Mouse (Mus musculus): ENCODE measurements around the gene Syn3. TPM values are rescaled to one million over a fixed set of nuclear protein-coding genes. Genes with fewer than 3 reads are reported as not detected.

Syn3 gene
- polyA plus RNA-seq, 2 experiments: 0.11 to 0.14 TPM

DNA sequence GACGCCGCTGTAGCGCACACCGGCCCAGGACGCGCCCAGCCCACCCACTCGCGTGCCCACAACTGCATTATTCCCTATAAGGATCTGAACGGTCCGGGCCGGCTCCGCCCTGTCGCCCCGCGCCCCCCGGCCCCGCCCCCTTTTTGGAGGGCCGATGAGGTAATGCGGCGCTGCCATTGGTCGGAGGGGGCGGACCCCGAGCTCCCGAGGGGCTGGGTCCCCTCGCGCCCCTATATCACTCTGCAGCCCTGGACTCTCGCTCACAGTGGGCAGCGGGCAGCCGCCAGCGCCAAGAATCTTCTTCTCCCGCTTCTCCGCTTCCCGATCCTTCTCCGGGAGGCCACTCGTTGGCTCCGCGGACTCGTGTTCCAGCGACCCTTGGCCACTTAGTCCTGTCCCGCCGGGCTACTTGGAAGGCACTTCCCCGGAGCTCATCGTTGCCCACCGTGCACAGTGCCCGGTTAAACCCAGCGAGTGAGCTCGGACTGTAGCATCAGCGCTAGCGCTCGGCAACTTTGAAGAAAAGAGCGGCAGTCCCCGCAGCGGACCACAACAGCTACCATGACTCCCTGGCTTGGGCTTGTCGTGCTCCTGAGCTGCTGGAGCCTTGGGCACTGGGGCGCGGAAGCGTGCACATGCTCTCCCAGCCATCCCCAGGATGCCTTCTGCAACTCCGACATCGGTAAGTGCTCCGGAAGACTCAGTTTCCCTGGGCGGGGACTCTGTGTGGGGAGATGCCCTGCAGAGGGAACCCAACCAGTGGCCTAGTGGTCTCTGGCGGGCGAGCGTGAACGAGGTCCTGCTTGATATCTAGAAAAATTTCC is 198.2 kb downstream of the Syn3 start, which contains the start of gene Timp3:
Gene Timp3 (plus strand): TSS at position 80 of the 824 bp plus-strand sequence.
- H3K4me2 ChIP-seq (ENCODE audit: low read depth): peak within 1 kb of the TSS; percentile 72
- peaks cover 30% of the 10 kb centered on the region for H3K27me3 ChIP-seq (ENCODE audit: control insufficient read depth, insufficient read depth, low read length)
- DNase-seq (ENCODE audit: low read depth in 3 of 3, low spot score in 3 of 3) (no peak), ATAC-seq (ENCODE audit: insufficient read depth) (peak; percentile 32; the same call in 1 of the 2 replicates)
- H3K4me3 ChIP-seq (ENCODE audit: insufficient read depth in 1 of 2, low read depth in 2 of 2, low read length in 2 of 2): peak within 1 kb of the TSS; percentile 46 to 52
- peaks cover 0 to 3% of the 10 kb centered on the region in 2 experiments; a peak in 1 of 4 replicates for H3K4me1 ChIP-seq (replicated peaks; ENCODE audit: control insufficient read depth in 2 of 2, insufficient read depth in 2 of 2, low read length in 1 of 2)
- no peak for TF ChIP-seq CTCF (IDR thresholded peaks at IDR 0.05; ENCODE audit: low read depth)
- TF ChIP-seq EP300 (IDR thresholded peaks at IDR 0.05; ENCODE audit: low read depth): no peak
- H3K36me3 ChIP-seq (replicated peaks; ENCODE audit: control insufficient read depth, insufficient read depth, low read depth): no peaks in the 10 kb centered on the region
- WGBS (ENCODE audit: insufficient replicate concordance): under 1% methylated on average over 54 of the region's 65 CpGs
- H3K9me3 ChIP-seq (ENCODE audit: control insufficient read depth, low read length): no peaks in the 10 kb centered on the region
- H3K9ac ChIP-seq (replicated peaks): peak within 1 kb of the TSS; percentile 13
- H3K27ac ChIP-seq: no peak within 1 kb of the TSS

DNA sequence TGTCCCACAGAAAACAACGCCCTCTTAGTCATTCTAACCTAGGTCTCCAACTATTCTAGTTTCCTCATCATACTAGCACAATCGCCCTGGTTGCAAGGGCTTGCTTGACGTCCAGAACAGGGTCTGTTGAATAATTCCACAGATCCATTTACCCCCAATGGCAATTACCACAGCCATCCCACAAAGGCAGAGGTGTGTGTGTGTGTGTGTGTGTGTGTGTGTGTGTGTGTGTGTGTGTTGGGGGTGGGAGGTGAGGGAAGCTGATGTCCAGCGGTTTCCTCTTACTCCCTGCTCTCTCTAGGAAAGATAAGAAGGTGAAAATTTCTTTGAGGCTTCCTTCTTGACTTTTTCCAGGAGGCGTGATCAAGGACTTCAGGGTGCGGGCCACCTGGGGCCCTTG is 198.9 kb downstream of the Syn3 start:
- Histone ChIP-seq H3K9ac (replicated peaks) (no peak overlapping the region), H3K4me3 (ENCODE audit: insufficient read depth in 1 of 2, low read depth in 2 of 2, low read length in 2 of 2) (peak overlapping the region in 1 of 2 experiments; percentile 46; a peak in 1 of 4 replicates), H3K4me2 (ENCODE audit: low read depth) (peak overlapping the region; percentile 72), H3K4me1 (replicated peaks; ENCODE audit: control insufficient read depth in 2 of 2, insufficient read depth in 2 of 2, low read length in 1 of 2) (peaks cover 0 to 3% of the 10 kb centered on the region in 2 experiments; a peak in 1 of 4 replicates), H3K27me3 (ENCODE audit: control insufficient read depth, insufficient read depth, low read length) (peaks cover 30% of the 10 kb centered on the region), H3K36me3 (replicated peaks; ENCODE audit: control insufficient read depth, insufficient read depth, low read depth) (no peaks in the 10 kb centered on the region), H3K9me3 (ENCODE audit: control insufficient read depth, low read length) (no peaks in the 10 kb centered on the region), H3K27ac (no peak overlapping the region)
- WGBS (ENCODE audit: insufficient replicate concordance): 35% methylated on average over 6 of the region's 6 CpGs
- no peak for DNase-seq (ENCODE audit: low read depth in 3 of 3, low spot score in 3 of 3)
- ATAC-seq (ENCODE audit: insufficient read depth): no peak
- TF ChIP-seq EP300 (IDR thresholded peaks at IDR 0.05; ENCODE audit: low read depth) (no peak), CTCF (IDR thresholded peaks at IDR 0.05; ENCODE audit: low read depth) (no peak)

DNA sequence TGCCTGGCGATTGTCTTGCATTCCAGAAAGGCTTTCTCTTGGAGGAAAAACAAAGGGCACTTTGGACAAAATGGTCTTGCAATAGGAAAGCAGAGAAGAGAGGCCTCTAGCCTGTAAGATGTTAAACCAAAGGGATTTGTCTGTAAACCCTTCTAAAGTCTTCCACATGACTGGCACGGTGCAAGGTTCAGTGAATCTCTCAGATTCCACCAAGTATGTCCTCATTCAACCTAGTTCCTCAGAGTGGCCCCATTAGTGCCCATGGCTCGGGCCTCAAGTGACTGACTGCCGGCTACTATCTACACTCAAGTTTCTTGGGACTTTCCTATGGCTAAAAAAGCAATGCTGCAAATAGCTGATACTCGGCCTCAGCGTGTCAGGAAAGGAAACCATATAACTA is 200.4 kb downstream of the Syn3 start:
- Histone ChIP-seq H3K36me3 (replicated peaks; ENCODE audit: control insufficient read depth, insufficient read depth, low read depth) (no peaks in the 10 kb centered on the region), H3K27me3 (ENCODE audit: control insufficient read depth, insufficient read depth, low read length) (peaks cover 30% of the 10 kb centered on the region), H3K9me3 (ENCODE audit: control insufficient read depth, low read length) (no peaks in the 10 kb centered on the region), H3K4me2 (ENCODE audit: low read depth) (no peak overlapping the region), H3K27ac (no peak overlapping the region), H3K4me1 (replicated peaks; ENCODE audit: control insufficient read depth in 2 of 2, insufficient read depth in 2 of 2, low read length in 1 of 2) (peaks cover 0 to 3% of the 10 kb centered on the region in 2 experiments; a peak in 1 of 4 replicates), H3K9ac (replicated peaks) (no peak overlapping the region), H3K4me3 (ENCODE audit: insufficient read depth in 1 of 2, low read depth in 2 of 2, low read length in 2 of 2) (no peak overlapping the region)
- ATAC-seq (ENCODE audit: insufficient read depth) (no peak), DNase-seq (ENCODE audit: low read depth in 3 of 3, low spot score in 3 of 3) (no peak)
- TF ChIP-seq EP300 (IDR thresholded peaks at IDR 0.05; ENCODE audit: low read depth): no peak
- TF ChIP-seq CTCF (IDR thresholded peaks at IDR 0.05; ENCODE audit: low read depth): no peak
- 57% methylated on average over 6 of the region's 6 CpGs for WGBS (ENCODE audit: insufficient replicate concordance)

DNA sequence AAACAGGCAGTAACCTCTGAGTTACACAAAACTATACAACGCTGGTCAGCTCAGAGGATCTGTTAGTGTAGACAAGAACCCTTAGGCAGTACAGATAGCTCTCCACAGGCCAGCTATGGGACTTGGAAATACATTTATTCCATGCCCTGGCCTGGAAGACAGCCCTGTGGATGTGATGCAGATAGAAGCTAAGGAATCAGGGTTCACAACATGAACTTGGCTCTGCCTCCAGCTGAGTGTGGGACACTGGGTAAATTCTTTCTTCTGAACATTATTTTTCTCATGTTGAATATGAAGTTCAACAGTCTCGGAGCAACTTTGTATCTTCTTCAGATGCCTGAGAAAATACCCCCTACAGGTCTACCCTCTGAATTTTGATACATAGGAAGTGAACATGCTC is 201.4 kb downstream of the Syn3 start:
- Histone ChIP-seq H3K9me3 (ENCODE audit: control insufficient read depth, low read length) (no peaks in the 10 kb centered on the region), H3K4me3 (ENCODE audit: insufficient read depth in 1 of 2, low read depth in 2 of 2, low read length in 2 of 2) (no peak overlapping the region), H3K4me2 (ENCODE audit: low read depth) (no peak overlapping the region), H3K27ac (no peak overlapping the region), H3K4me1 (replicated peaks; ENCODE audit: control insufficient read depth in 2 of 2, insufficient read depth in 2 of 2, low read length in 1 of 2) (peaks cover 0 to 2% of the 10 kb centered on the region in 2 experiments; a peak in 1 of 4 replicates), H3K27me3 (ENCODE audit: control insufficient read depth, insufficient read depth, low read length) (peaks cover 30% of the 10 kb centered on the region), H3K36me3 (replicated peaks; ENCODE audit: control insufficient read depth, insufficient read depth, low read depth) (no peaks in the 10 kb centered on the region), H3K9ac (replicated peaks) (no peak overlapping the region)
- 69% methylated on average over 2 of the region's 2 CpGs for WGBS (ENCODE audit: insufficient replicate concordance)
- DNase-seq (ENCODE audit: low read depth in 3 of 3, low spot score in 3 of 3) (no peak), ATAC-seq (ENCODE audit: insufficient read depth) (no peak)
- no peak for TF ChIP-seq CTCF (IDR thresholded peaks at IDR 0.05; ENCODE audit: low read depth)
- TF ChIP-seq EP300 (IDR thresholded peaks at IDR 0.05; ENCODE audit: low read depth): no peak

DNA sequence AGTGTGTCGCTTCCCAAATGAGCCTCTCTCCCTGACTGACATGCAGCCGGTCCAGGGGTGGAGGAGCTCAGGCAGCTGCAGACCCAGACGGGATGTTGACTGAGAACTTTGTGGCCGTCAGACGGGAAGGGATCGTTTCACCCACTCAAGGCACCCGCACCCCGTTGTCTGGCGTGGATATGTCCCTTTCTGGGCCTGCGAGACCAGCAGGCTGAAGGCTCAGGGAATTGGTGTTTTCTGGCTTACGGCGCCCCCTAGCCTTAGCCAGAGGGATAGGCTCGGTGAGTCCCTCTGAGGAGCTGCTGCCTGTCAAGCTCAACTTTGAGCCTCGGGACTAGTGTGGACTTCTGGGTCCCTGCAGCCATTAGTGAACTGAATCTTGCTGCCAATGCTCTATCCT is 202.6 kb downstream of the Syn3 start:
- no peaks in the 10 kb centered on the region for H3K36me3 ChIP-seq (replicated peaks; ENCODE audit: control insufficient read depth, insufficient read depth, low read depth)
- ATAC-seq (ENCODE audit: insufficient read depth) (0 out of 2 replicates have a peak, but pooled peaks have one; percentile 47), DNase-seq (ENCODE audit: low read depth in 3 of 3, low spot score in 3 of 3) (peak; percentile 24 to 43 (median 26))
- peak overlapping the region; percentile 43 for H3K4me2 ChIP-seq (ENCODE audit: low read depth)
- TF ChIP-seq CTCF (IDR thresholded peaks at IDR 0.05; ENCODE audit: low read depth) (peak; percentile 92), EP300 (IDR thresholded peaks at IDR 0.05; ENCODE audit: low read depth) (no peak)
- no peaks in the 10 kb centered on the region for H3K9me3 ChIP-seq (ENCODE audit: control insufficient read depth, low read length)
- H3K4me3 ChIP-seq (ENCODE audit: insufficient read depth in 1 of 2, low read depth in 2 of 2, low read length in 2 of 2): no peak overlapping the region
- no peak overlapping the region for H3K9ac ChIP-seq (replicated peaks)
- peaks cover 0 to 2% of the 10 kb centered on the region in 2 experiments; a peak in 1 of 4 replicates for H3K4me1 ChIP-seq (replicated peaks; ENCODE audit: control insufficient read depth in 2 of 2, insufficient read depth in 2 of 2, low read length in 1 of 2)
- H3K27me3 ChIP-seq (ENCODE audit: control insufficient read depth, insufficient read depth, low read length): peaks cover 25% of the 10 kb centered on the region
- 2% methylated on average over 14 of the region's 14 CpGs for WGBS (ENCODE audit: insufficient replicate concordance)
- no peak overlapping the region for H3K27ac ChIP-seq
